Mouse (Mus musculus): ENCODE measurements at regions not wholly inside any gene's neighbourhood (a gene's known extent, or its start where the extent isn't known, plus 50 kb on each side); places are given as distances from the start of the nearest gene placed in this dataset.
"Not testable (repeated sequence)": the region's sequence is repeated elsewhere in the genome, so short reads cannot be mapped to it uniquely, and the experiment has no call there.

- no peak for DNase-seq
These were observed 188.9 kb upstream of the Pfkp start for GRCm38 (mm10) chr13:6837446-6837845.

- DNase-seq: no peak
These were observed 188.5 kb upstream of the Pfkp start for GRCm38 (mm10) chr13:6837075-6837422.

GRCm38 (mm10) chr13:6836351-6837074, 187.9 kb upstream of the Pfkp start:
- peak; percentile 33 for DNase-seq

GRCm38 (mm10) chr13:6829882-6830281, 181.3 kb upstream of the Pfkp start:
- DNase-seq: no peak

GRCm38 (mm10) chr13:6829346-6829745, 180.8 kb upstream of the Pfkp start:
- no peak for DNase-seq

GRCm38 (mm10) chr13:6828601-6829330, 180.2 kb upstream of the Pfkp start:
- not testable (repeated sequence) for DNase-seq

GRCm38 (mm10) chr13:6802243-6803157, 153.9 kb upstream of the Pfkp start:
- DNase-seq: no peak

GRCm38 (mm10) chr13:6767936-6768588, 119.5 kb upstream of the Pfkp start:
- no peak for DNase-seq

- DNase-seq: no peak
These were observed 108.6 kb upstream of the Pfkp start for GRCm38 (mm10) chr13:6757151-6757550.

GRCm38 (mm10) chr13:6751599-6751998, 103.0 kb upstream of the Pfkp start:
- DNase-seq: no peak

GRCm38 (mm10) chr13:6751149-6751548, 102.6 kb upstream of the Pfkp start:
- DNase-seq: no peak

GRCm38 (mm10) chr13:6741916-6742315, 93.3 kb upstream of the Pfkp start:
- DNase-seq: no peak

- no peak for DNase-seq
These were observed 88.5 kb upstream of the Pfkp start for GRCm38 (mm10) chr13:6736984-6737566.

Data from liver (tissue).